8 mouse cellular contexts compared by ENCODE assay signal in the genomic region with DNA sequence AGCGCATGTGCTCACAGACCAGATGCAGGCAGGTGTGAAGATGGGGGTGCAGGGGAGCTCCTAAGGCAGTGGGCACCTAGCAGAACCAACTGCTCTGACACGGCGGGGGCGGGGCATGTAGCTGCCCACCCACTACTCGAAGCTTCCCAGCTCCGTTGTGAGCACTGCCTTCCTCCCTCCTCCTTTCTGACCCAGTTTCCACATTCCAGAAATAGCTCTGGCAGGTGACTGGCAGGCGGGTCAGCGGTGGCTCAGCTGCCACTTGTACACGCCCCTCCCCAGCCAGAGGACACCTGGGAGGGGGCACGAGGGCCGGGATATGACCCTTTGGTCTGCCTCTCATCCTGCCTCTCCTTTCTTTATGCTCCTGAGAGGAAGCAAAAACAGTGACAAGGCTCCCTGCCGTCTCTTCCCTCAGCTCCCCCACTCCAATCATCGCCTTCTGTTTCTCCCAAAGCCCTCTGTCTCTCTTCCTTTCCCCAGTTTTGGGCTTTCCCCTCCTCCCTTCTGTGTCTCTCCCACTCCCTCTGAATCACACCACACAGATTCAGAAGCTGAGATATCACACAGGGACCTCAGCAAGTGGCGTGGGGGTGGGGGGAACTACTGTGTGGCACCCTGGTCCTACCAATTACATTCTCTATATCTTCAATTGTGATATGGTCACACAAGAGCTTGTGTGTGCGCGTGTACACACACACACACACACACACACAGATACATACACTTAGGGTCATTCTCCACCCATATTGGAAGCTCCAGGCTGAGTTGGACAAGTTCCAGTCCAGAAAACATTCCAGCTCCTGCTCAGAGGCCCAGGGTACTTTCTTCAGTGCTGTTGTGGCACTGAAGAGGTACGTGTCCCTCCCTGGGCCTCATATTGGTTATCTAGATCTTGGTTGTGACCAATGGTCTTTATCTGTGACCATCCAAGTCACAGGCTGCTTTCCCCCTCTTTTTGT. TPM values are rescaled to one million over a fixed set of nuclear protein-coding genes. Genes with fewer than 3 reads are reported as not detected.
DNase-seq lines count a peak whose midpoint lies in the region; ATAC-seq lines count a peak whose summit lies in the region.

No protein-coding gene starts in this region.

- no peaks in the 10 kb centered on the region for H3K9me3 ChIP-seq in embryonic facial prominence, embryonic 13.5 days

- intact Hi-C loops in gastrocnemius, postnatal 36 days (cut with DNase I) = no loop called here

- no peaks in the 10 kb centered on the region for H3K36me3 ChIP-seq in embryonic facial prominence, embryonic 13.5 days

- peak; percentile 40 for DNase-seq in gastrocnemius, postnatal 10 days
- no peak for DNase-seq in gastrocnemius, postnatal 25 days
- peak; percentile 72 for DNase-seq in heart, postnatal 4 days
- peak; percentile 50 to 52 for DNase-seq in layer of hippocampus, postnatal 36 days
- DNase-seq in lung, postnatal 25 days (ENCODE audit: low spot score) = peak; percentile 73
- DNase-seq in right cerebral cortex, postnatal 36 days (ENCODE audit: low spot score in 2 of 2) = peak; percentile 80 to 87
- no peak for DNase-seq in gastrocnemius, postnatal 36 days

- H3K9ac ChIP-seq in embryonic facial prominence, embryonic 13.5 days = peak overlapping the region; percentile 44; the same call in 1 of the 2 replicates

- H3K27ac ChIP-seq in embryonic facial prominence, embryonic 13.5 days = peak overlapping the region; percentile 52

- H3K27me3 ChIP-seq in embryonic facial prominence, embryonic 13.5 days = no peaks in the 10 kb centered on the region

- no peak; the same call in 1 of the 2 replicates for ATAC-seq in embryonic facial prominence, embryonic 13.5 days (ENCODE audit: insufficient number of reproducible peaks, insufficient read depth, low FRiP score, low TSS enrichment, low read depth)

- H3K4me1 ChIP-seq in embryonic facial prominence, embryonic 13.5 days = peaks cover 38% of the 10 kb centered on the region

- H3K4me3 ChIP-seq in embryonic facial prominence, embryonic 13.5 days = peak overlapping the region; percentile 17; the same call in 1 of the 2 replicates

- 19% methylated on average over 17 of the region's 17 CpGs for WGBS in embryonic facial prominence, embryonic 13.5 days

- H3K4me2 ChIP-seq in embryonic facial prominence, embryonic 13.5 days = peak overlapping the region; percentile 50

RNA-seq across cellular contexts. Expression of a gene that starts 57.6 kb away (rescaled TPM):
- total RNA-seq in gastrocnemius, postnatal 10 days (2021) = 100 to 1,000 TPM; 186 to 216 TPM
- 10 to 100 TPM; 63.4 to 81.7 TPM for total RNA-seq in gastrocnemius, postnatal 25 days (2021)
- polyA plus RNA-seq in embryonic facial prominence, embryonic 13.5 days (2015; fragmentation: Nextera tagmentation; extraction: Ambion mirVana) = 197 TPM in 2 replicates
- 1,000 to 10,000 TPM; 1,178 to 1,267 TPM for total RNA-seq in heart, postnatal 4 days (2021)
- 10 to 100 TPM; 16.3 to 17.0 TPM for total RNA-seq in layer of hippocampus, postnatal 36 days (2021)
- 10 to 100 TPM; 44.2 to 82.8 TPM for total RNA-seq in gastrocnemius, postnatal 36 days (2021)

Comparison
In these comparisons a context has a peak if more than half of its experiments do, and no peak if none do; other contexts are left out.
1. DNase-seq: peak in gastrocnemius, postnatal 10 days (single experiment), heart, postnatal 4 days (single experiment), layer of hippocampus, postnatal 36 days (2 of 2), lung, postnatal 25 days (single experiment) and right cerebral cortex, postnatal 36 days (2 of 2); none in gastrocnemius, postnatal 25 days (single experiment) and gastrocnemius, postnatal 36 days (0 of 2).
2. RNA of a gene that starts 57.6 kb away (total RNA-seq): 1,178 to 1,267 TPM in heart, postnatal 4 days; 186 to 216 TPM in gastrocnemius, postnatal 10 days, 44.2 to 82.8 TPM in gastrocnemius, postnatal 36 days, 63.4 to 81.7 TPM in gastrocnemius, postnatal 25 days and 16.3 to 17.0 TPM in layer of hippocampus, postnatal 36 days; every median in the first group is over 4 times any median in the second.